ENCODE assay signal across 25 mouse cellular contexts in the genomic region with DNA sequence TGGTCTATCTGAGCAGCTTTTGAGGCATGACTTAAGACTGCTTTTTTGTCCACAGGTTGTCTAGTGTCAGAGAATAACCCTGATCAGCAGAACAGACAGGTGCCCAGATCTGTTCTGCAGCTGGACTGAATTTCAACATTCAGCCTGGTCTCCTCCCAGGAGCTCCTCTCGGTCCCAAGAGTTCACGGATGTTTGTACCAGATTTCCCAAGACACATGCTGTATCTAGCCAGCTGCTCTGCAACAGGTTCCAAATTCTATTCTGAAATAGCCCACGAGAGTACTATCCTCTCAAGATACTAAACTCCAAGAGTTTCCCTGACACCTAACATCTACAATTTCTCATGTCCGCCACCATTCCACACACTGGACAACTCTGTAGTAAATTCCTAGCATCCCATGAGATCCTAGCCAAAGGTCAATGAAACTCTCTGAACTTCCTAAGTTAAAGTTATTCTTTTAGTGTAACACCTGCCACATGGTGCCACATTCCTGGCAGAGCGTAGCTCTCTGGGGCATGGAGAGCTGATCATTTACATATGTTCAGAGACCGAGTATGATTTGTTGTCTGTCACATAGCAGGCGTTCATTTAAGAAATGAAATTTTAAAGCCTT. TPM values are rescaled to one million over a fixed set of nuclear protein-coding genes. Genes with fewer than 3 reads are reported as not detected.
A peak's percentile ranks its signal among the peaks of the same experiment; 100 is the strongest.
DNase-seq lines count a peak whose midpoint lies in the region; ATAC-seq and TF ChIP-seq lines count a peak whose summit lies in the region.
"Had no signal": no experiment of that assay in that cellular context is flagged by ENCODE, and none has a peak within 500 bp of the region (broad histone marks: within the 10 kb centered on the region; RNA-seq: fewer than 3 reads in every experiment).

No protein-coding gene starts in this region.

- H3K4me3 ChIP-seq in intestine, postnatal 0 days (ENCODE audit: low read depth, low read length) = no peak overlapping the region
- H3K4me3 ChIP-seq in intestine, embryonic 15.5 days (replicated peaks) = no peak overlapping the region
- no peak overlapping the region for H3K4me3 ChIP-seq in limb, embryonic 12.5 days (replicated peaks)
- no peak overlapping the region for H3K4me3 ChIP-seq in limb, embryonic 10.5 days
- H3K4me3 ChIP-seq: embryonic facial prominence, embryonic 13.5 days; hindbrain, embryonic 15.5 days; limb, embryonic 15.5 days; neural tube, embryonic 12.5 days had no signal

- H3K4me2 ChIP-seq in intestine, postnatal 0 days (replicated peaks; ENCODE audit: low read depth) = no peak overlapping the region
- H3K4me2 ChIP-seq in intestine, embryonic 15.5 days (replicated peaks) = no peak overlapping the region
- no peak overlapping the region for H3K4me2 ChIP-seq in limb, embryonic 12.5 days
- H3K4me2 ChIP-seq: embryonic facial prominence, embryonic 13.5 days; heart, embryonic 11.5 days; hindbrain, embryonic 15.5 days; limb, embryonic 15.5 days; neural tube, embryonic 12.5 days had no signal

- TF ChIP-seq CTCF in intestine, postnatal 0 days (IDR thresholded peaks at IDR 0.05; ENCODE audit: low read depth) = no peak

- peak overlapping the region; percentile 28; the same call in 1 of the 2 replicates for H3K27ac ChIP-seq in intestine, postnatal 0 days (ENCODE audit: low read depth, low read length)
- H3K27ac ChIP-seq in intestine, embryonic 15.5 days = no peak overlapping the region
- 0 out of 2 replicates have a peak overlapping the region, but pooled peaks have one; percentile 29 for H3K27ac ChIP-seq in limb, embryonic 12.5 days
- H3K27ac ChIP-seq in limb, embryonic 10.5 days = no peak overlapping the region
- H3K27ac ChIP-seq: embryonic facial prominence, embryonic 13.5 days; hindbrain, embryonic 15.5 days; limb, embryonic 15.5 days; neural tube, embryonic 12.5 days had no signal

- DNase-seq in limb, embryonic 10.5 days (ENCODE audit: low spot score) = no peak
- peak; percentile 31 for DNase-seq in fat pad, adult 2 months (ENCODE audit: extremely low read depth, low read depth, low spot score)
- DNase-seq in gastrocnemius, postnatal 25 days = peak; percentile 41
- DNase-seq in cerebellum, postnatal 25 days = no peak
- DNase-seq: adrenal gland, adult 2 months; B cell, adult 2 months; cerebellum, adult 11-12 months; cerebellum, postnatal 14 days; heart, adult 11 months; layer of hippocampus, adult 9-11 months; midbrain, embryonic 14.5 days; right cerebral cortex, postnatal 25 days; thymus, postnatal 36 days had no signal

- whole genome bisulfite sequencing in intestine, postnatal 0 days = 65% methylated on average over 7 of the region's 7 CpGs
- 78% methylated on average over 7 of the region's 7 CpGs for WGBS in intestine, embryonic 15.5 days
- WGBS in limb, embryonic 12.5 days = 67% methylated on average over 7 of the region's 7 CpGs
- WGBS in limb, embryonic 10.5 days = 81% methylated on average over 7 of the region's 7 CpGs

- no peaks in the 10 kb centered on the region for H3K4me1 ChIP-seq in intestine, postnatal 0 days (replicated peaks; ENCODE audit: control insufficient read depth, insufficient read depth, low read length)
- H3K4me1 ChIP-seq in intestine, embryonic 15.5 days (replicated peaks) = no peaks in the 10 kb centered on the region
- peaks cover 6% of the 10 kb centered on the region; the same call in 1 of the 2 replicates for H3K4me1 ChIP-seq in limb, embryonic 12.5 days (replicated peaks)
- H3K4me1 ChIP-seq in limb, embryonic 10.5 days = peaks cover 7% of the 10 kb centered on the region; the same call in 1 of the 2 replicates
- H3K4me1 ChIP-seq: limb, embryonic 15.5 days had no signal

- H3K9me3 ChIP-seq in intestine, postnatal 0 days (ENCODE audit: control insufficient read depth) = no peaks in the 10 kb centered on the region
- no peaks in the 10 kb centered on the region for H3K9me3 ChIP-seq in intestine, embryonic 15.5 days
- H3K9me3 ChIP-seq in limb, embryonic 12.5 days = no peaks in the 10 kb centered on the region
- H3K9me3 ChIP-seq in limb, embryonic 10.5 days (replicated peaks) = no peaks in the 10 kb centered on the region
- H3K9me3 ChIP-seq: embryonic facial prominence, embryonic 13.5 days; G1E; hindbrain, embryonic 15.5 days; limb, embryonic 15.5 days; neural tube, embryonic 12.5 days had no signal

- 0 out of 2 replicates have a peak overlapping the region, but pooled peaks have one; percentile 7 for H3K9ac ChIP-seq in intestine, postnatal 0 days (ENCODE audit: low read depth, low read length)
- no peak overlapping the region for H3K9ac ChIP-seq in intestine, embryonic 15.5 days
- H3K9ac ChIP-seq in limb, embryonic 12.5 days (replicated peaks) = no peak overlapping the region
- H3K9ac ChIP-seq: embryonic facial prominence, embryonic 13.5 days; hindbrain, embryonic 15.5 days; limb, embryonic 15.5 days; neural tube, embryonic 12.5 days had no signal

- ATAC-seq in intestine, postnatal 0 days = no peak
- ATAC-seq in intestine, embryonic 15.5 days = no peak
- ATAC-seq in limb, embryonic 12.5 days (ENCODE audit: insufficient number of reproducible peaks, insufficient read depth, low FRiP score, low TSS enrichment, low read depth) = no peak
- ATAC-seq: forebrain, embryonic 14.5 days; Patski had no signal

- peaks cover 6% of the 10 kb centered on the region; the same call in 1 of the 2 replicates for H3K36me3 ChIP-seq in intestine, postnatal 0 days (ENCODE audit: control insufficient read depth, insufficient read depth)
- no peaks in the 10 kb centered on the region for H3K36me3 ChIP-seq in intestine, embryonic 15.5 days
- peaks cover 66% of the 10 kb centered on the region for H3K36me3 ChIP-seq in limb, embryonic 12.5 days
- peaks cover 82% of the 10 kb centered on the region for H3K36me3 ChIP-seq in limb, embryonic 10.5 days

- no peaks in the 10 kb centered on the region for H3K27me3 ChIP-seq in intestine, postnatal 0 days (replicated peaks; ENCODE audit: control insufficient read depth, insufficient read depth, low read length)
- no peaks in the 10 kb centered on the region for H3K27me3 ChIP-seq in intestine, embryonic 15.5 days (replicated peaks)
- no peaks in the 10 kb centered on the region for H3K27me3 ChIP-seq in limb, embryonic 12.5 days
- no peaks in the 10 kb centered on the region for H3K27me3 ChIP-seq in limb, embryonic 10.5 days (ENCODE audit: low read depth, poor library complexity, severe bottlenecking)
- H3K27me3 ChIP-seq: CH12.LX; embryonic facial prominence, embryonic 13.5 days; hindbrain, embryonic 15.5 days; limb, embryonic 15.5 days; neural tube, embryonic 12.5 days; Patski had no signal

RNA-seq across cellular contexts. Expression of a gene that starts 7.5 kb away (rescaled TPM):
- polyA plus RNA-seq in intestine, postnatal 0 days (2015; fragmentation: Nextera tagmentation; extraction: Ambion mirVana) = 10.3 and 12.3 TPM in 2 replicates
- 22.9 and 23.5 TPM in 2 replicates for polyA plus RNA-seq in intestine, embryonic 15.5 days (2015; fragmentation: Nextera tagmentation; extraction: Ambion mirVana)
- polyA plus RNA-seq in limb, embryonic 12.5 days (2016; fragmentation: Nextera tagmentation; extraction: Ambion mirVana) = 65.1 and 69.4 TPM in 2 replicates
- polyA plus RNA-seq in limb, embryonic 10.5 days (2016; fragmentation: Nextera tagmentation; extraction: Ambion mirVana) = 65.8 and 70.7 TPM in 2 replicates
- 10 to 100 TPM; 11.4 to 11.7 TPM for total RNA-seq in gastrocnemius, postnatal 25 days (2021)

RNA-seq across cellular contexts. Expression of a gene that starts 10.2 kb away (rescaled TPM):
- 57.3 and 63.3 TPM in 2 replicates for polyA plus RNA-seq in intestine, postnatal 0 days (2015; fragmentation: Nextera tagmentation; extraction: Ambion mirVana)
- polyA plus RNA-seq in intestine, embryonic 15.5 days (2015; fragmentation: Nextera tagmentation; extraction: Ambion mirVana) = 110 and 122 TPM in 2 replicates
- polyA plus RNA-seq in limb, embryonic 12.5 days (2016; fragmentation: Nextera tagmentation; extraction: Ambion mirVana) = 122 and 133 TPM in 2 replicates
- 111 and 123 TPM in 2 replicates for polyA plus RNA-seq in limb, embryonic 10.5 days (2016; fragmentation: Nextera tagmentation; extraction: Ambion mirVana)
- 10 to 100 TPM; 70.8 to 73.1 TPM for total RNA-seq in gastrocnemius, postnatal 25 days (2021)

RNA-seq across cellular contexts. Expression of a gene that starts 26.9 kb away (rescaled TPM):
- 23.2 and 25.8 TPM in 2 replicates for polyA plus RNA-seq in intestine, postnatal 0 days (2015; fragmentation: Nextera tagmentation; extraction: Ambion mirVana)
- polyA plus RNA-seq in intestine, embryonic 15.5 days (2015; fragmentation: Nextera tagmentation; extraction: Ambion mirVana) = 50.9 and 51.0 TPM in 2 replicates
- 77.3 and 80.1 TPM in 2 replicates for polyA plus RNA-seq in limb, embryonic 12.5 days (2016; fragmentation: Nextera tagmentation; extraction: Ambion mirVana)
- 94.0 and 102 TPM in 2 replicates for polyA plus RNA-seq in limb, embryonic 10.5 days (2016; fragmentation: Nextera tagmentation; extraction: Ambion mirVana)
- 1 to 10 TPM; 8.1 to 9.0 TPM for total RNA-seq in gastrocnemius, postnatal 25 days (2021)

RNA-seq across cellular contexts. Expression of a gene that starts 34.3 kb away (rescaled TPM):
- 1.5 and 1.6 TPM in 2 replicates for polyA plus RNA-seq in intestine, postnatal 0 days (2015; fragmentation: Nextera tagmentation; extraction: Ambion mirVana)
- 3.1 and 3.6 TPM in 2 replicates for polyA plus RNA-seq in intestine, embryonic 15.5 days (2015; fragmentation: Nextera tagmentation; extraction: Ambion mirVana)
- polyA plus RNA-seq in limb, embryonic 12.5 days (2016; fragmentation: Nextera tagmentation; extraction: Ambion mirVana) = 2.4 and 2.7 TPM in 2 replicates
- polyA plus RNA-seq in limb, embryonic 10.5 days (2016; fragmentation: Nextera tagmentation; extraction: Ambion mirVana) = 2.7 and 2.9 TPM in 2 replicates
- total RNA-seq in gastrocnemius, postnatal 25 days (2021) = 1 to 10 TPM in 1 of 2 experiments, under 1 TPM in 1; 1.00 to 1.0 TPM

RNA-seq across cellular contexts. Expression of a gene that starts 36.3 kb away (rescaled TPM):
- 13.9 and 14.3 TPM in 2 replicates for polyA plus RNA-seq in intestine, postnatal 0 days (2015; fragmentation: Nextera tagmentation; extraction: Ambion mirVana)
- polyA plus RNA-seq in intestine, embryonic 15.5 days (2015; fragmentation: Nextera tagmentation; extraction: Ambion mirVana) = 21.7 and 23.2 TPM in 2 replicates
- polyA plus RNA-seq in limb, embryonic 12.5 days (2016; fragmentation: Nextera tagmentation; extraction: Ambion mirVana) = 31.5 and 34.7 TPM in 2 replicates
- 30.9 and 31.6 TPM in 2 replicates for polyA plus RNA-seq in limb, embryonic 10.5 days (2016; fragmentation: Nextera tagmentation; extraction: Ambion mirVana)
- total RNA-seq in gastrocnemius, postnatal 25 days (2021) = 1 to 10 TPM; 4.5 to 6.9 TPM

Comparison
In these comparisons a context has a peak if more than half of its experiments do, and no peak if none do; other contexts are left out.
1. H3K27ac ChIP-seq: peak in intestine, postnatal 0 days (single experiment) and limb, embryonic 12.5 days (single experiment); none in intestine, embryonic 15.5 days (single experiment) and limb, embryonic 10.5 days (single experiment).
2. DNase-seq: peak in fat pad, adult 2 months (single experiment) and gastrocnemius, postnatal 25 days (single experiment); none in limb, embryonic 10.5 days (single experiment) and cerebellum, postnatal 25 days (0 of 2).